Mouse (Mus musculus): Measurements from ENCODE around the gene Zp2.

DNA sequence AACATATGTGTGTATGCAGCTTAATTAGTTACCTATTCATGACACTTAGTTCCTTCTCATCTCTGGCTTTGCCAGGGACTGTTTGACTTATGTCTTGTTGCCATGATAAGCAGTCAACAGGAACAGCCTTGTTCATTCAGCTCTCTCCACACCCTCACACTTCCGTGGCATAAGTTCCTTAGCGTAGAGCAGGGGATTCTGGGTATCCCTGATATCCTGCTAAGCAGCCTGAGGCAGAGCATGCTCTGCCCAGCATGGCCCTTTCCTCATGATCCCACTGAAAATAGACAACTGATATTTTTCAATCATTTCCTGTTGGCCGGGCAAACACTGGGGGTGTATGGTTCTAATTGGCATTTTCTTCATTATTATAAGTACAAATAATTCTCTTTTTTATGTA, 32.5 kb upstream of the Zp2 start:
- TF ChIP-seq CTCF (IDR thresholded peaks at IDR 0.05; ENCODE audit: low read depth, low read length) (no peak), GATA1 (IDR thresholded peaks at IDR 0.05; ENCODE audit: borderline replicate concordance, low read length) (no peak), GATA2 (IDR thresholded peaks at IDR 0.05; ENCODE audit: borderline replicate concordance, low read depth, low read length) (no peak), TAL1 (conservative IDR thresholded peaks at IDR 0.05; ENCODE audit: low read depth, low read length) (no peak), POLR2AphosphoS5 (IDR thresholded peaks at IDR 0.05; ENCODE audit: insufficient replicate concordance, low read depth, low read length) (no peak)

Measured in G1E (cell line).